Mouse (Mus musculus): ENCODE results near the gene Plekhb2.

DNA sequence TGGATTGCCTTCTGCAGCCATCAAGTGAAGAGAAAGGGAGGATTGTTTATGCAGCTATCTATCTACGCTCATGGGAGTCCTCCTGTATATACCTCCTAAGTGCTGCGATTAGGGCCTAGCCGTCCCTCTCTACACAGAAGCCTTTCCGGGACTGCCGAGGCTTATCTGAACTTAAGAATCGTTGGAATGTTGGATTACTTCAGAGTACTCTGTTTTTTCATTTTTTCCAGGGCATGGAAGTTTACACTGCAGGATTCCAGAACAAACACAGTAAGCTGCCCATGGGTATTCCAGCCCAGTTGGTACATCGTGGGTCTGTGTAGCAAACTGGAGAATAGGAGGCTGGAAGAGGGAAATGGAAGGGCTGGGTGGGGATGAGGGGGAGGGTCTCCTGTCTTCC lies 14.5 kb downstream of the Plekhb2 start:
- TF ChIP-seq CTCF (IDR thresholded peaks at IDR 0.05; ENCODE audit: borderline replicate concordance, insufficient read depth, low read length) (no peak), POLR2A (IDR thresholded peaks at IDR 0.05; ENCODE audit: low read depth, low read length) (no peak)
